Mouse (Mus musculus) testis, adult 2 months (tissue): ENCODE results near the gene Tcp11l1. TPM values are rescaled to one million over a fixed set of nuclear protein-coding genes. Genes with fewer than 3 reads are reported as not detected.

Experiments used
- H3K27ac ChIP-seq: fragments of 200-500 bp; 2 replicates; pipeline ENCODE4 v1.5.1; 2012; ENCODE audit warnings: low read depth, low read length; ENCODE audit not compliant: control insufficient read depth, insufficient read depth
- H3K27me3 ChIP-seq: fragments of 200-500 bp; 2 replicates; pipeline ENCODE4 v1.6.1; 2012; ENCODE audit warnings: mild to moderate bottlenecking, low read length, moderate library complexity; ENCODE audit not compliant: control insufficient read depth, insufficient read depth
- H3K36me3 ChIP-seq: fragments of 200-500 bp; 2 replicates; pipeline ENCODE4 v1.6.1; 2012; ENCODE audit warnings: mild to moderate bottlenecking, low read length; ENCODE audit not compliant: control insufficient read depth, insufficient read depth
- H3K4me1 ChIP-seq: fragments of 200-500 bp; 2 replicates; pipeline ENCODE4 v1.6.1; 2012; ENCODE audit warnings: low read length; ENCODE audit not compliant: control insufficient read depth, insufficient read depth
- H3K4me3 ChIP-seq: fragments of 200-500 bp; 2 replicates; pipeline ENCODE4 v1.5.1; 2012; ENCODE audit warnings: low read depth, mild to moderate bottlenecking, low read length, moderate library complexity, mixed read lengths; ENCODE audit not compliant: control insufficient read depth
- CTCF ChIP-seq: fragments of 200-500 bp; IDR thresholded peaks from 2 replicates; pipeline ENCODE4 v1.5.1; 2012; ENCODE audit warnings: low read depth, mild to moderate bottlenecking, inconsistent platforms, low read length, moderate library complexity; ENCODE audit not compliant: control insufficient read depth, insufficient read depth, insufficient replicate concordance
- POLR2A ChIP-seq: fragments of 200-500 bp; IDR thresholded peaks from 2 replicates; pipeline ENCODE4 v1.6.1; 2012; ENCODE audit warnings: low read depth, mild to moderate bottlenecking, inconsistent platforms, low read length, moderate library complexity; ENCODE audit not compliant: control insufficient read depth
- polyA plus RNA-seq: library from polyadenylated mRNA; depleted of rRNA; stranded (reverse); fragments of >200 nt; gene quantifications from 2 replicates; pipeline ENCODE4 v1.2.3, GENCODE M21; 2012

The Tcp11l1 gene
- polyA plus RNA-seq, 1 experiment: 3.0 TPM

- no peaks in the 10 kb centered on the region for H3K27me3 ChIP-seq
- no peak for TF ChIP-seq POLR2A
- TF ChIP-seq CTCF: no peak
- H3K4me1 ChIP-seq: no peaks in the 10 kb centered on the region
- H3K4me3 ChIP-seq: no peak overlapping the region
- H3K36me3 ChIP-seq: no peaks in the 10 kb centered on the region
- no peak overlapping the region for H3K27ac ChIP-seq
These were observed 20.1 kb upstream of the Tcp11l1 start for GRCm38 (mm10) chr2:104732033-104732444.

GRCm38 (mm10) chr2:104727369-104727768, 15.4 kb upstream of the Tcp11l1 start:
- Histone ChIP-seq H3K4me3 (no peak overlapping the region), H3K36me3 (no peaks in the 10 kb centered on the region), H3K4me1 (no peaks in the 10 kb centered on the region), H3K27ac (no peak overlapping the region), H3K27me3 (no peaks in the 10 kb centered on the region)
- TF ChIP-seq POLR2A (no peak), CTCF (no peak)

- H3K4me3 ChIP-seq: no peak overlapping the region
- no peaks in the 10 kb centered on the region for H3K27me3 ChIP-seq
- H3K36me3 ChIP-seq: no peaks in the 10 kb centered on the region
- H3K4me1 ChIP-seq: peaks cover 4% of the 10 kb centered on the region
- TF ChIP-seq POLR2A (no peak), CTCF (no peak)
- H3K27ac ChIP-seq: no peak overlapping the region
These were observed 10.1 kb upstream of the Tcp11l1 start for GRCm38 (mm10) chr2:104722021-104722420.

- Histone ChIP-seq H3K4me1 (peaks cover 13% of the 10 kb centered on the region), H3K4me3 (no peak overlapping the region), H3K27ac (no peak overlapping the region), H3K27me3 (no peaks in the 10 kb centered on the region), H3K36me3 (no peaks in the 10 kb centered on the region)
- TF ChIP-seq CTCF: no peak
- TF ChIP-seq POLR2A: no peak
These were observed 5.9 kb upstream of the Tcp11l1 start for GRCm38 (mm10) chr2:104717827-104718226.

GRCm38 (mm10) chr2:104717231-104717735, 5.3 kb upstream of the Tcp11l1 start:
- Histone ChIP-seq H3K36me3 (no peaks in the 10 kb centered on the region), H3K27me3 (no peaks in the 10 kb centered on the region), H3K27ac (peak overlapping the region; percentile 63; the same call in 1 of the 2 replicates), H3K4me1 (peaks cover 13% of the 10 kb centered on the region), H3K4me3 (peak overlapping the region; percentile 68)
- TF ChIP-seq POLR2A (no peak), CTCF (no peak)

- Histone ChIP-seq H3K4me1 (peaks cover 13% of the 10 kb centered on the region), H3K36me3 (no peaks in the 10 kb centered on the region), H3K27ac (peak within 1 kb of the TSS; percentile 63; the same call in 1 of the 2 replicates), H3K27me3 (no peaks in the 10 kb centered on the region), H3K4me3 (peak within 1 kb of the TSS; percentile 68)
- TF ChIP-seq POLR2A (no peak), CTCF (no peak)
These were observed 4.3 kb upstream of the Tcp11l1 start, which contains the start of gene Pin1rt1 for GRCm38 (mm10) chr2:104716279-104716678. Pin1rt1 (minus strand) TSS chr2:104716379.

- TF ChIP-seq POLR2A (no peak), CTCF (no peak)
These were observed 2.3 kb upstream of the Tcp11l1 start for GRCm38 (mm10) chr2:104714254-104714691.

GRCm38 (mm10) chr2:104712486-104712809, 479 bp upstream of the Tcp11l1 start:
- Histone ChIP-seq H3K27me3 (no peaks in the 10 kb centered on the region), H3K4me1 (peaks cover 12% of the 10 kb centered on the region), H3K36me3 (no peaks in the 10 kb centered on the region), H3K27ac (peak overlapping the region; percentile 34), H3K4me3 (peak overlapping the region; percentile 85)
- TF ChIP-seq CTCF (no peak), POLR2A (no peak)

More at GRCm38 (mm10) chr2:104714254-104714691, 2.3 kb upstream of the Tcp11l1 start:
- Histone ChIP-seq H3K27ac (no peak overlapping the region), H3K36me3 (no peaks in the 10 kb centered on the region), H3K27me3 (no peaks in the 10 kb centered on the region), H3K4me3 (peak overlapping the region; percentile 35), H3K4me1 (peaks cover 13% of the 10 kb centered on the region)
